Mouse (Mus musculus) adrenal gland, adult 18-20 months (tissue): ENCODE data around the gene Fbxw27. TPM values are rescaled to one million over a fixed set of nuclear protein-coding genes. Genes with fewer than 3 reads are reported as not detected.
"Not testable (repeated sequence)": the region's sequence is repeated elsewhere in the genome, so short reads cannot be mapped to it uniquely, and the experiment has no call there.

Source experiments
- DNase-seq, 2 experiments: peaks; one replicate each; pipeline ENCODE4 v3.0.0; 2021 to 2022; ENCODE audit warnings: low spot score in 2 of 2
- long read RNA-seq, 2 experiments: library from polyadenylated mRNA; stranded (forward); transcript quantifications; one replicate each; pipeline ENCODE4 v2.0.0; 2021
- total RNA-seq, 2 experiments: library from RNA; stranded (reverse); gene quantifications; 1 replicate in 1 of 2; 2 replicates in 1 of 2; pipeline ENCODE4 v1.2.3; 2021

The Fbxw27 gene
- total RNA-seq = not detected
- long read RNA-seq, experiment 1 = 0 reads
- long read RNA-seq, experiment 2 = 0 reads

- not testable (repeated sequence) for DNase-seq
Observed at GRCm38 (mm10) chr9:109790570-109790969, at the start of gene Fbxw27. Gene Fbxw27 (minus strand): TSS chr9:109790670.

GRCm38 (mm10) chr9:109833088-109833412 is 42.6 kb upstream of the Fbxw27 start:
- DNase-seq = no peak

- DNase-seq = peak; percentile 80 to 82
Observed at GRCm38 (mm10) chr9:109832391-109833087, 42.1 kb upstream of the Fbxw27 start, which contains the start of gene Nme6. Gene Nme6 (plus strand): TSS chr9:109832749.

GRCm38 (mm10) chr9:109826181-109826580 is 35.7 kb upstream of the Fbxw27 start:
- no peak for DNase-seq

- DNase-seq = no peak
Observed at GRCm38 (mm10) chr9:109825739-109826138, 35.3 kb upstream of the Fbxw27 start.

- no peak for DNase-seq
Observed at GRCm38 (mm10) chr9:109816341-109816740, 25.9 kb upstream of the Fbxw27 start.

- DNase-seq = no peak
Observed at GRCm38 (mm10) chr9:109813424-109813823, 23.0 kb upstream of the Fbxw27 start.

- DNase-seq = no peak
Observed at GRCm38 (mm10) chr9:109811980-109812379, 21.5 kb upstream of the Fbxw27 start, which contains the start of gene Spink8. Gene Spink8 (plus strand): TSS chr9:109812280.

- no peak for DNase-seq
Observed at GRCm38 (mm10) chr9:109807898-109808297, 17.4 kb upstream of the Fbxw27 start.

GRCm38 (mm10) chr9:109806695-109807293 is 16.3 kb upstream of the Fbxw27 start:
- no peak for DNase-seq

- DNase-seq = no peak
Observed at GRCm38 (mm10) chr9:109806260-109806659, 15.8 kb upstream of the Fbxw27 start.

GRCm38 (mm10) chr9:109805596-109805995 is 15.1 kb upstream of the Fbxw27 start:
- not testable (repeated sequence) for DNase-seq

- peak; percentile 22 to 26 for DNase-seq
Observed at GRCm38 (mm10) chr9:109798051-109798450, 7.6 kb upstream of the Fbxw27 start.

- DNase-seq = no peak
Observed at GRCm38 (mm10) chr9:109795811-109796210, 5.3 kb upstream of the Fbxw27 start.

- no peak for DNase-seq
Observed at GRCm38 (mm10) chr9:109795221-109795620, 4.8 kb upstream of the Fbxw27 start.

GRCm38 (mm10) chr9:109766841-109767240 is 23.6 kb downstream of the Fbxw27 start:
- DNase-seq = peak in 1 of 2 experiments; percentile 9

GRCm38 (mm10) chr9:109745989-109746388 is 44.5 kb downstream of the Fbxw27 start, which contains the start of gene Fbxw26:
Gene Fbxw26 (minus strand): TSS chr9:109746089.
- not testable (repeated sequence) for DNase-seq

Other genes with a start within 250 kb of the Fbxw27 start
- gene Fbxw15, start 222.4 kb downstream of the Fbxw27 start, total RNA-seq = not detected
- not detected for gene Fbxw24, start 164.6 kb downstream of the Fbxw27 start, total RNA-seq
- gene Fbxw25, start 126.0 kb downstream of the Fbxw27 start, total RNA-seq = not detected
- not detected for gene Fbxw18, start 88.0 kb downstream of the Fbxw27 start, total RNA-seq
- gene Fbxw26, start 44.6 kb downstream of the Fbxw27 start, total RNA-seq = not detected
- gene Spink8, start 21.6 kb upstream of the Fbxw27 start, total RNA-seq = 10 to 100 TPM; 18.1 to 18.5 TPM
- gene Nme6, start 42.1 kb upstream of the Fbxw27 start, total RNA-seq = 10 to 100 TPM; 14.7 to 15.5 TPM
- under 1 TPM in 1 of 2 experiments, not detected in 1; 0.70 TPM for gene Camp, start 58.9 kb upstream of the Fbxw27 start, total RNA-seq
- 10 to 100 TPM; 10.9 to 14.1 TPM for gene Cdc25a, start 84.9 kb upstream of the Fbxw27 start, total RNA-seq
- 10 to 100 TPM; 79.0 to 91.6 TPM for gene Map4, start 140.8 kb upstream of the Fbxw27 start, total RNA-seq